Mouse (Mus musculus) thymus, postnatal 4 days (tissue): Measurements from ENCODE around the gene Mthfsd.
"Not testable (repeated sequence)": the region's sequence is repeated elsewhere in the genome, so short reads cannot be mapped to it uniquely, and the experiment has no call there.

Experiments
- DNase-seq: peaks from one replicate; pipeline ENCODE4 v3.0.0; 2021

Gene Mthfsd

DNA sequence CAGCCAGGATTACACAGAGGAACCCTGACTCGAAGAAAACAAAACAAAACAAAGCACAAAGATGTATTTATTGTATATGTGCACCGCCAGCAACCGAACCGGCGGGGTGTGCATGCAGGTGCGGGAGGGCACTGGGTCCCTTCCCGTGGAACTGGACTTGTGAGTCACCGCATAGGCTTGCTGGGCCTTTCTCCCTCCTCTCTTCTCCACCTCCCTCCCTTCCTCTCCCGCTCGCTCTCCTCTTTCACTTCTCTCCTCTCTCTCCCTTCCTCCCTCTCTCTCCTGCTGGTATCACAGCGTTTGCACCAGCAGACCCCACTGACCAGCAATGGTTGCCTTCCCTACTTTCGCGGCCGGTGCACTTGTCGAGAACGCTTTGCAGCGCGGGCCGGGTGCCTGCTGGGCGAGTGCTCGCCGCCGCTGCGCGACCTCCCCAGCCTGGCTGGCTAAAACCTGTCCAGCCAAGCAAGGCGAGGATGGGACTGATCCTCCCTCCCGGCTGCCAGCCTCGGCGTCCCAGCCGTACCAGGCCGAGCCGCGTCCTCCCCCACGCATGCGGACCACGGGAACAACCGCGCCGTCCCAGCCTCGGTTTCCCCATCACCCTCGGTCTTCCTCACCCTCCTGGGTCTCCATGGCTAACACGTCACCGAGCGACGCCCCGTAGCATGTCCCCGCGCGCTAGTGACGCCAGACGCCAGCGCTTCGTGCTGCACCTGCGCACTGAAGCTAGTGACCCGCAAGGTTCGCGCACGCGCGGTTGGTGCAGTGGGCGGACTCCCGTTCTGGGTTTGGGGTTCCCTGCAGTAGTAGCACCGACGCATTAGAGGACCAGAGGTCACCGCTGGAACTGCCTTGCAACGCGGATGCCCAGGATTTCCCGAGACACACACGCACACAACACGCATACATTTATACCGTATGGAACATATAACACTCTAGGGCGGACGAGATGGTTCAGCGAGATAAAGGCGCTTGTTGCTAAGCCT is at the start of gene Mthfsd:
Gene Mthfsd (minus strand): TSS at position 725 of the 989 bp plus-strand sequence.
- peak; percentile 99 for DNase-seq

DNA sequence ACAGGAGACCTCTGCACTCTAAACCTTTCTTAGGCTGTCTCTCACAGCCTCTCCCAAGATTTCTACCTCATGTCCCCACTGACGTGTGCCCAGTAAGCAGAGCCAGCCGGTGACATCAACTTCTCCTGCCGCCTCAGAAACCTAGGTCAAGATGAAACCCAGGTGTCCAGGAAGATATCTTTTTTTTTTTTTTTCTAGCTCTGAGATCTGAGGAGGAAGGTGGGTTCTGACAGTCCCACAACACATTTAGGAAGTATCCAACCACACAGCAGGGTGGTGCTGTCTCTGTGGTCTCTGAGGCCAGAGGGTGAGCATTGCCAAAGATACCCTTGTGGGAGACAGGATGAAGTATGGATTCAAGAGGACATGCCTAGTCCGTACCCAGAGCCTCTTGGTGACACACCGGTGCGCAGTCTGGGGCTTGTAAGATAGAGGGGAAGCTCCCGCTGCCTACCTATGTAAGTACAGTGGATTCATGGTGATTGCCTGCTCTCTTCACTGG is 48.8 kb upstream of the Mthfsd start:
- no peak for DNase-seq

DNA sequence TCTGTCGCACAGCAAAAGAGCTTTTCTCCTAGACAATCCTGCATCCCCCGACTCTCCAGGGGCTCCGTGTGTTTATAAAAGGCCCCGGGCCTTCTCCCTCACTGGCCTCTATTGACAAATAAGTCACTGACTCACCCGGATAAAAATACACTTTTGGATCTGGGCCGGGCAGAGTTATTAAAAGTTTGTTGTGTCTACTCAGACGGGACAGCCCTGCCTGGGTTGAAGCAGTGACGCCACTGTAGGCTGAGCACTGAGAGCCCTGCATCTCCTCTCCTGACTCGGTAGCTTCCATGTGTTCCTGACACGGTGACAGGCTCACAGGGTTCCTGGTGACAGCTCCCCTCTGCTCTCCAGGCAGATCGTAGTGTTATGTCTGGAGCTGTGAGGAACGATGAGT is 44.2 kb upstream of the Mthfsd start:
- no peak for DNase-seq

DNA sequence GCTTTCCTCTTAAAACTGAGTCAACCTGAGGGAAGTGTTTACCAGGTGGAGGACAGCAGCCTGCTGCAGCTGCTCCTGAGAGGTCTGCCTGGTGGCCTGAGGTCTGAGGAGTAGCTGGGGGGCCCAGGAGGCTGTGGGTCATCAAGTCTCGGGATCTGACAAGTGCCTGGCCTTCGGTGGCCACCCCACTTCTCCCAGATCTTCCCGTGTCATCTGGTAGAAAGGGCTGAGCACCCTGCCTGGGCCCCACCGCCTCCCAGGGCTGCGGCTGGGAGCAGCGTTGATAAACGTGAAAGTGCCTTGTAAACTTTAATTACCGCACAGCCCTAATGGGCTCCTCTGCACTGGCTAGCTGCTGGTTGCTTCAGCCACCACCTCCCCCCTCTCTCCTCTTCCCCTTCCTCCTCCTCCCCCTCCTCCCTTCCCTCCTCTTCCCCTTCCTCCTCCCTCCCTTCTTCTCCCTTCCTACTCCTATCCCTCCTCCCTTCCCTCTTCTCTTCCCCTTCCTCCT is 40.4 kb upstream of the Mthfsd start:
- DNase-seq = no peak

DNA sequence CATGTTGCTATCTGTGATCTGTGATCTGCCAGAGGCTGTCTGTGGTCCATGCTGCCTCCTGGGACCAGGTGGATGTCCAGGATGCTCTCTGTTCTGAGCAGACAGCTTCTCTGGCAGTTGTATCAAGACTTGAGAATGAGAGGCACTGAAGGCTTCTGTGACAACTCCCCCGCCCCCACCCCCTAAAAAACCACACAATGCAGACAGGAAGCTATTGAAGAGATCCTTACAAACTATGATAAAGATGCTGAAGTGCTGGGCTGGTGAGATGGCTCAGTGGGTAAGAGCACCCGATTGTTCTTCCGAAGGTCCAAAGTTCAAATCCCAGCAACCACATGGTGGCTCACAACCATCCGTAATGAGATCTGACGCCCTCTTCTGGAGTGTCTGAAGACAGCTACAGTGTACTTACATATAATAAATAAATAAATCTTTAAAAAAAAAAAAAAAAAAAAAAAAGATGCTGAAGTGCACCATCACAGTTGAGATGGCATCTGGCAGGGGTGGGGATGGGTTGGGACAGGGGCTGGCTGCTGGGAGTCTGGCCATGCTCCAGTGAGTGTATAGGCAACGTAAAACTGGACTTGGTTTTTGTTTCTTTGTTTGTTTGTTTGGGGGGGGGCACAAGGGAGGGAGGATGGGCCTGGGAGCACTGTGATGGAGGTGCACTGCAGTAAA is 37.4 kb upstream of the Mthfsd start:
- not testable (repeated sequence) for DNase-seq

DNA sequence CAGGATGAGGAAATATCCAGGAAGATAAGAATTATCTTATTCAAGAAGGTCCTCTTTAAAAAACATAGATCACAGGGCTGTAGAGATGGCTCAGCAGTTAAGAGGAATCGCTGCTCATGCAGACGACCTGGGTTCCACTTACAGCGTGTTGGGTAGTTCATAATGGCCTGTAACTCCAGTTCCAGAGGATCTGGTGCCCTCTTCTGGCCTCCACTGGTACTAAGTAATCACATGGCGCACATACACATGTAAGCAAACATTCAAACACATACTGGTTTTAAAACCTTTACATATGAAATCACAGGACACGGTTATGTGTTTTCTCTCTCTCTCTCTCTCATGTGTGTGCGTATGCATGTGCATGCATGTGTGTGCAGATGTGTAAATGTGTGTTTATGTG is 28.7 kb upstream of the Mthfsd start:
- DNase-seq = no peak

DNA sequence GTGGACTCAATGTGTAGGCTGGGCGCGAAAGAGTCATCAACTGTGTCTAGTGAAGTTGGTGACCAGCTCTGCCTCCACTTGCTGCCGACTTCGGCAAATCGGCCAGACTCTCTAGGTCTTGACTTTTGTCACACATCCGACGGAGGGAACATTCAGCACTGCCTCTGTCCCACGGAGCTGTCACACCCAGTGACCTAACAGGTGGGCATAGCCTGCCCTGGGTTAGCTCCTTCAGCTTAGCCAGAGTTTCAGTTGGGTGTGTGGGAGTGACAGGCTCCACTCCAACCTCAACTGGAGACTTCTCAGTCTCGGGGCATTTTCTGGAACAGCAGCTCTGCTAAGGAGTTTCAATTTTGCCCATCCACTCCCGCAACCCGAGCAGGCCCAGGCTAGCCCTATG is 26.3 kb upstream of the Mthfsd start:
- no peak for DNase-seq

DNA sequence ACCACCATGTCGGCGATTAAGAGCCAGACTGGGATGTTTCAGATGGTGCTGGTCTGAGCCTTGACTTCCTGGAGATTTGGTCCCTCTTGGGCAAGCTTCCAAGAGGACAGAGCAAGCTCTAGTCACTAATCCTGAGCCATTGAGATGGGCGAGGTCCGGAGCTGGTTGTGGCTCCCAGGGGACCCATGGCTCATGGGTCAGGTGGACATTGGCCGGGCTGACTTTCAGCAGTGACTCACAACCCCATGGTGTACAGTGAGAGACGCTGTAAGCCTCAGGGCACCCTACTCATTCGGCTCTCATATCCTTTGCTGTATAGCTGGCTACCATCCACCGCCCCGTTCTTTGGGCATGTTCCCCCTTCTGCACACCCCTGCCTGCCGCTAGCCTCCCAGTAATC is 25.9 kb upstream of the Mthfsd start:
- DNase-seq = no peak

DNA sequence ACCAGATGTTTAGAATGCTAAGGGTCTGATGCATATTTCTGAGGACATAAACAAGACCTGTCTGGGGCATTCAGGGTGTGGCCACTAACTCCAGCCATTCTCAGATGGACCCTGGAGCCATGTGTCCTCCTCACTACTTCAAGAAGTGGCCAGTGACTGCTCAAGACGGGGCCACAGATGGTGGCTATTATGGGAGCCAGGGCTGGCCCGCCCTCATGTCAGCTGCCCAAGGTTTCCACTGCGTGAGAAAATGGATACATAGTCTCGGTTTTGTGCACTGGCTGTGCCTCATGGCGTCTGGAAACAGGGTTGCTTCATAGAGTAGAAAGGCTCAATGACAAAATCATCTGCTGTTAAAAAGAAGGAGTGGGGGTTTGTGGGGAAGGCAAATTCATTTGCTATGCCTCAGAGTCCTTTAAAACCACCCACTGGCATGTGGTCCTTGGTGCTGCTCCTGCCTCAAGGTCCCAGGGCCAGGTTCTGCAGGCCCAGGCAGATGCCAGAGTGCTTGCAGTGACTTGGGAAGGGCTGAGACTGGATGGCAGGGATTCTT is 24.8 kb upstream of the Mthfsd start:
- DNase-seq = no peak

DNA sequence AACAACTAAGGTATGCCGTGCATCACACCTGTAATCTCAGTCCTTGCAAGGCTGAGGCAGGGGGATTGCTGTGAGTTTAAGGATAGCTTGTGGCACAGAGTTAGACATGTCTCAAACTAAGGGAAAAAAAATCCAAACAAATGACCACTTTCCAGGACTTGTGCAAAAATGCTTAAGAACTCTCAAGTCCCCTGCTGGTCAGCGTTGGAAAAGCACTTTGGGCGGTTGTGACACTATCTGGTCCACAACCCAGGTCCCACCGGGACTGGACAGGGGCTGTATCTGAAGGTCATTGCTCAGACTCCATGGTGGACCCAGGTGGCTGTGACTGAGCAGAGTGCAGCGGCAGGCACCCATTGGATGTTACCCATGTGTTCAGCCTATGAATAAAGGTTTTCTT is 22.3 kb upstream of the Mthfsd start:
- DNase-seq = peak; percentile 42

DNA sequence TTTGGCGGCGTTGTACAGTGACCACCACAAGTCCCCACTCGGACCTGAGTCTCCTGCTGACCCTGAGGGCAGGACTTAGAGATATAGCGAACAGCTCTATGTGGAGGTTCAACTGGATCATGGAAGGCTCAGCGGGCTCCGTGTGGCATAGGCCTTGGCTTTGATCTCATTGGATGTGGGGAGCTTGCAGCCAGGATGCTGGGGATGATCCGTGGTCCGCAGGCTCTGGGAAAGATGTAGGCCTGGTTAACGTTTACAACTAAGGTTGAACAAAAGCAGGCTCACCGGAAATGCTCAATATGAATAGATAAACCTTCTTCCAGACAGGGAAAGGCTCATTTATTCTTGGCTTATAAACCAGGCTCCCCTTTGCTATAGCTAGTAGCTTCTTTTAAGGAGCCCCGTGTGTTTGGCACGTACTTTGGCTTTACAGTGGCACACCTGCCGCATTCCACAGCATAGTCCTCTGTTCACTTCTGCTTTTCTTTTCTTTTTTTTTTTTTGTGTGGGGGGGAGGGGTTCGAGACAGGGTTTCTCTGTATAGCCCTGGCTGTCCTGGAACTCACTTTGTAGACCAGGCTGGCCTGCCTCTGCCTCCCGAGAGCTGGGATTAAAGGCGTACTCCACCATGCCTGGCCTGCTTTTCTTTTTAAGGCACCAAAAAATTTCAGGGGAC is 21.2 kb upstream of the Mthfsd start:
- DNase-seq = no peak

DNA sequence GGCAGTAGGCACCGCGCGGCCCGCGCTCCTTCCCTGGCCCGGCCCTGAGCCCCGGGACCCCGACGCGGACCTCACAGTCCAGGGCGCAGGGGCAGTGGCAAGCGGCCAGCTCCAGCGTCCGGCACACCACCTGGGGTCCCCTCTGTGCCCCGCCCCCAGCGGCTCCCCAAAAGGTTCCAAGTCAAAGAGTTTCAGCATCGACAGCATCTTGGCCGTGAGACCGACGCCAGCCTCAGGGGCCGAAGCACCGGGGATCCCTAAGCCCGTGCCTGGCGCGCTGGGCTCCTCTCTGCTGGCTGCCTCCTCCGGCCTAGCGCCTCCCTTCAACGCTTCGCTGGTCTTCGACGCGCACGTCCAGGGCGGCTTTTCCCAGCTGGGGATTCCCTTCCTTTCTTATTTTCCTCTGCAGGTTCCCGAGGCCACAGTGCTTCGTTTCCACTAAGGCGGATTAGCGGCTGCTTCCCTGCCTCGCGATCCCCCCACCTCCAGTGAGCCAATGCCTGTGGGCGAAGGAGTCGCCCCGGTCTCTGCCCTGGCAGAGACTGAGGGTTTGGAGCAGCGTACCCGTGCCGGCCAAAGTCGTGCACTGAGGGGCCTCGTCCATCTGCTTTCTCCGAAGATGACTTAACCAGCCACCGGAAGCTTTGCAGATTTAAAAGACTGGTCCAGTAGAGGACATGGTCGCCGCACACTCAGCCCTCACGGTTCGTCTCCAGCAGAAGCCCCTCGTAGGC is 20.5 kb upstream of the Mthfsd start:
- DNase-seq = no peak

DNA sequence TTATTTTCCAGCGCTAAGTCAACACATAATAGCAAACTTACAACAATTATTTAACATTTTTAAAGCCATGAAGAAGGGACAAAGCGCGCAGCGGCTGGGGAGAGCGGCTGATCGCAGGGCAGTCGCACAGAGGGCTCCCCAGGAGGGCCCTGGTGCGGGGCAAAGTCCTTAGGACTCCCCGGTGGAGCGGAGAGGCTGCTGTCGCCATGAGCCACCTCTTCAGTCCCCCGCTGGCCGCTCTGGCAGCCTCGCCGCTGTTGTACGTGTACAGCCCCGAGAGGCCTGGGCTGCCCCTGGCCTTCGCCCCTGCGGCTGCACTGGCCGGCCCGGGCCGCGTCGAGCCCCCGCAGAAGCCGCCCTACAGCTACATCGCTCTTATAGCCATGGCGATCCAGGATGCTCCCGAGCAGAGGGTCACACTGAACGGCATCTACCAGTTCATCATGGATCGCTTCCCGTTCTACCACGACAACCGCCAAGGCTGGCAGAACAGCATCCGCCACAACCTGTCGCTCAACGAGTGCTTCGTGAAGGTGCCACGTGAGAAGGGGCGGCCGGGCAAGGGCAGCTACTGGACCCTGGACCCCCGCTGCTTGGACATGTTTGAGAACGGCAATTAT is 19.7 kb upstream of the Mthfsd start, which contains the start of gene Foxl1:
Gene Foxl1 (plus strand): TSS at position 185 of the 620 bp plus-strand sequence.
- no peak for DNase-seq

DNA sequence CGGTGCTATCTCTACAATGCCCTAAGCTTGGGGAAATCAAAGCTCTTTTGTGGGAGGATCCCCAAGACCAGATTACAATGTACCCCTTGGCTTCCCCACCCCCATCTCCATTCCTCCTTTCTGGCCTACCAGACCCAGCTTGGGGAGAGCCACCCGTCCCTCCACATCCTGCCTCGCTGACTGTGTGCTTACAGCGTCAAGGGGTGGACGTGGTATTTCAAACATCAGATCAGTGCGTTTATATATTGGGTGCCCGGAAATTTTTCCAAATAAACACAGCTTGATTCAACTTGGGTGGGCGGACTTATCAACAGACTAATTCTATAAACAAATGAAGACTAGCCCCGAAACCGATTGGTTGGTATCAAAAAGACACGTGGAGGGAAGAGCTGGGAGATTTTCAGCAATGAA is 19.1 kb upstream of the Mthfsd start:
- DNase-seq = no peak

DNA sequence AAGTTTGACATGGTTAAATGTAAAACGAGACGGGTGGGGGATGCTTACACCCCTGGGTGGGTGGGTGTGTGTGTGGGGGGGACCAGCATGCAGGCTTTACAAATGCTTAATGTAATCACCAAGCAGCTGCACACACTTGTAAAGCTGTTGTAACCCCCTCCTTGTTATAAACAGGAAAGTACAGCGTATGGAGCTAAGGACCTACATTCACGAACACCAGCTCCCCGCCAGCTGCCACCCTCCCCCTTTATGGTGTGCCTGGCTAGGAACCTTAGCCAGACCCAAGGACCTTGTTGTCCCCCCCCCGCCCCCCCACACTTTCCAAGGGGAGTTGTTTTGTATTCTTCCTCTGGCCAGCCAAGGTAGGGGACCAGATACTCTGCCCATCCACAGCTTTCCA is 18.5 kb upstream of the Mthfsd start:
- no peak for DNase-seq

DNA sequence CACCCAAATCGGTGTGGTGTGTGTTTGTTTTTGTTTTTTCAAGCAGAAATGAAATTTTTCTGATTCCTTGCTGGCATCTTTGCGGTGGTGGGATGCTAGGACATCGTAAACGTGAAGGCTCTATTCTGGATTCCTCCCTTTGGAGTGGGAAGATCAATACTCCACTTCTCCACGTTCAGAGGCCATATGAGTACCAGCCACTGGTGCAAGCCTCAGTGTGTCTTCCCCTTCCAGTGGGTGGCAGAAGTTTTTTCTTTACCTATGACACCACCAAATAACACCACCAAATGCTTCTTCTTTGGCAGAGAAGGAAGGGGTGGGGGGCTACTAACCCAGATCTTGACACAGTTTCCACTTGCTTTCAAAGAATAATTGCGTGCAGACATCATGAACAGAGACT is 18.0 kb upstream of the Mthfsd start:
- no peak for DNase-seq

DNA sequence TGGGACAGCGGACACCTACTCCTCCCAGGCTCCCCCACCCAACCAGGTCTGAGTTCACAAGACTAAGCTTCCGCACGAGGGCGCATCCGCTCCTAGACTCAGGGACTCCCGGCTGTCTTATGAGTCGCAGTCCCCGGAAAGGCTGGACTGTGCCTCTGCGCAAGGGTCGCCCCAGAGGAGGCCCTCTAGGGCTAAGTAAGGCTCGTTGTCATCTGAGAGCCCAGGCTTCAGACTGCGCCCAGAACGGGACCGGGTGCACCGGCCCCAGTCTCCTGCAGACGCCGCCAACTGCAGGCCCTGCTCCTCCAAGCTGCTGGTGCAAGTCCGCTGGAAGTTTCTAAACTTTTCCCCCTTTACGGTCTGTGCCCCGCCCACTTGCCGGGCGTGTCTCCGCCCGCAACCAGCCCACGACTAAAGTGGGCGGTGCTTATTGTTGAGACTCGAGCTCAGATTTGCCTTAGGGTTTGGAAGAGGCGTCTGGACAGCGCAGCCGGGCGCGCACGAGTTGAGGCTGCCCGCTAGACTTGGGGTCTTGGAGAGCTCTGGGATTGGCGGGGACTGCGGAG is 17.2 kb upstream of the Mthfsd start:
- DNase-seq = peak; percentile 59

DNA sequence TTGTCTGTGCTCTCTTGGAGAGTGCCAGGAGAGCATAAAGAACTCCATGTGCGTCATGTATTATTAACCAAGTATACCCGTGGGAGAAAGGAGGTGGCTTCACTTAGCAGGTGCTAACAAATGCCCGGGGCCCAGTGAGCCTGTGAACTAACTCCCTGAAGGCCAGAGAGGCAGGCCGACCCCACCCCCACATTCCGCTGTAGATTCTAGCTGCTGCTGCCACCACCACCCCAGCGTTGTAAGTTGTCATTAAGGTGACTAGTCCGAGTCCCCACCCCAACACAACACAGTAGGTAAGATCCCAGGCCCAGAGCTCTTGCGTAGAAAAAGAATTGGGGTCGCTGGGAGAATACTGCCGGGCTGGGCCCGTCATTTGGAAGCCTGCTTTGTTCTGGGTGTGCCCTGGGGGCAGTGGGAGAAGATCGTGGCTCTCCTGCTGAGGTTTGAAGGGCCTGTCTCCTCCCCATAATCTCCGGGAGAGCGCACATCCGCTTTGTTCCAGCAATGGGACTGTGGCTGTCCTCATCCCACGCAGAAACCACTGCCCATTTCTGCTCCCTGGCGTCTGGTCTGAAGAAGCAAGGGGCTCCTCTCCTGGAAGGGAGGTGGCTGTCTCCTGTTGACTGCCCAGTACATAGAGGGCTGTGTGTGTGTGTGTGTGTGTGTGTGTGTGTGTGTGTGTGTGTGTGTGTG is 16.5 kb upstream of the Mthfsd start:
- DNase-seq = no peak

DNA sequence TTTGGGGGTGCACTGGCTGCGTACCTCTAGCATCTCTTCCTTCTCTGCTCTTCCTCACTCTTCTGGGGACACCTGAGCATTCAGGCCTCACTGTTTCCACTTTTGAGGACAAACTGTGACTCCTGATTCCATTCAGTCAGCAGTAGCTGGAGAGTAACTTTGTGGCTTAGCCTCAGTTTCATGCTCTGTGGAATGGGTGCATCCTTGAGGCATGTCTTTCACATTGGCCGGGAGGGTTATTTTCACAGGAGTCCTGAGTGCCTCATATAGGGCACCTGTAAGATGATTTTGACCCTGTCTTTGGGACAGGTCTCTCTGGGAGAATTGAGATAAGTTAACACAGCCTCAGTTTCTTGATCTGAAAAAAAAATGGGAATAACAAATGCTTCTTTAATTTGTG is 14.9 kb upstream of the Mthfsd start:
- DNase-seq = no peak

DNA sequence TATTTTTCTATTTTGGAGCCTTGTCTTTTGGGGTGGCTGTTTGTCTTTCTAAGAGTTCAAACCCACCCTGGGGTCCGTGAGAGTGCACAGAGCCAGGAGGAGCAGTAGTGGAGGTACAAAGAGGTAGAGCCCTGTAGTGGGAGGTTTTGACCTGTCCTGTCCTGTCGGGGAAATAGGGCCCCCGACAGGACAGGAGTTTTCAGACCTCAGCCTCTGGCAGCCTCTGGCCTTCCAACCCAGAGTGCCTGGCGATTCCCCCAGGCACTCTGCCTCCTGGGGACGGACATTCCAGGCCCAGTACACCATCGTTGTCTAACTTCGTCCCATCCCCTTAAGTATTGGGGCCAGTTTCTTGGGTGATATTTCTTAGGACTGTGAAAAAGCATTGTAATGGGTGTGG is 14.2 kb upstream of the Mthfsd start:
- no peak for DNase-seq

DNA sequence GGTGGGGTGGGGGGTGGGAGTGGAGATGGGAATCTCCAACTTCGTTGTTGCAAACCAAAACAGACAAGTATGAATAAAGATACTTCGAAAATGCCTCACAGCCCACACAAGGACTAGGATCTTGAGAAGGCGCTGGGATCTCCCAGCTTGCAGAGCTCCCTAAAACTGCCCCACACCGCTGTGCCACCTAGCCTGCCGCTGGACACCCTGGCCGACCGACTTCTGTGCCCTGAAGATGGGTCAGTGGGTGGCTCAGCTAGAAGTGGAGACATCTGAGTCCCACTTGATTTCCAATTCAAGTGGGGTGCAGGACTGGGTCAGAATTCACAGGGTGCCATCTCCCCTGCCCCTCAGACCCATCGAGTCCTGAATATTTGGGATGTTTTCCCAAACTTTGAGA is 13.5 kb upstream of the Mthfsd start:
- no peak for DNase-seq
